Mouse (Mus musculus) embryonic facial prominence, embryonic 13.5 days (tissue): ENCODE data around the gene Tas2r144. TPM values are rescaled to one million over a fixed set of nuclear protein-coding genes. Genes with fewer than 3 reads are reported as not detected.

ENCODE experiments used
- ATAC-seq: fragments of 200-750 bp; cut with Nextera tagmentation; 2 replicates; pipeline ENCODE4 v1.8.0; 2017; ENCODE audit warnings: low read depth; ENCODE audit not compliant: insufficient number of reproducible peaks, insufficient read depth, low FRiP score, low TSS enrichment
- H3K27ac ChIP-seq: fragments of 300-500 bp; sonication (generic); 2 replicates; pipeline ENCODE4 v1.5.1; 2015; ENCODE audit warnings: moderate library complexity, mild to moderate bottlenecking, inconsistent platforms
- H3K27me3 ChIP-seq: fragments of 300-500 bp; sonication (generic); 2 replicates; pipeline ENCODE4 v1.6.1; 2015; ENCODE audit warnings: mild to moderate bottlenecking, inconsistent platforms
- H3K36me3 ChIP-seq: fragments of 300-500 bp; sonication (generic); 2 replicates; pipeline ENCODE4 v1.6.1; 2015; ENCODE audit warnings: mild to moderate bottlenecking, inconsistent platforms
- H3K4me1 ChIP-seq: fragments of 300-500 bp; sonication (generic); 2 replicates; pipeline ENCODE4 v1.6.1; 2015; ENCODE audit warnings: inconsistent platforms
- H3K4me2 ChIP-seq: fragments of 300-500 bp; sonication (generic); 2 replicates; pipeline ENCODE4 v1.6.1; 2015; ENCODE audit warnings: moderate library complexity, mild to moderate bottlenecking, inconsistent platforms
- H3K4me3 ChIP-seq: fragments of 300-500 bp; sonication (generic); 2 replicates; pipeline ENCODE4 v1.5.1; 2015; ENCODE audit warnings: mild to moderate bottlenecking, inconsistent platforms
- H3K9ac ChIP-seq: fragments of 300-500 bp; sonication (generic); 2 replicates; pipeline ENCODE4 v1.6.1; 2015; ENCODE audit warnings: mild to moderate bottlenecking, inconsistent platforms
- H3K9me3 ChIP-seq: fragments of 300-500 bp; sonication (generic); 2 replicates; pipeline ENCODE4 v1.6.1; 2016; ENCODE audit warnings: inconsistent platforms
- WGBS: fragments of 180-500 bp; shearing (Covaris S2); methylation state at CpG from one replicate; pipeline ENCODE4 v1.1.7; 2015; ENCODE audit warnings: mixed read lengths; 5-methylcytosine and 5-hydroxymethylcytosine counted together
- polyA plus RNA-seq: library from polyadenylated mRNA; unstranded; fragments of >200 nt; fragmentation: Nextera tagmentation; extraction: Ambion mirVana; gene quantifications from 2 replicates; pipeline ENCODE4 v1.2.1, GENCODE M21; 2015

The Tas2r144 gene
- not detected in 2 replicates for polyA plus RNA-seq

- no peaks in the 10 kb centered on the region for H3K4me1 ChIP-seq
- H3K9ac ChIP-seq: no peak within 1 kb of the TSS
- no peaks in the 10 kb centered on the region for H3K36me3 ChIP-seq
- H3K9me3 ChIP-seq: no peaks in the 10 kb centered on the region
- no peak within 1 kb of the TSS for H3K4me3 ChIP-seq
- H3K27ac ChIP-seq: no peak within 1 kb of the TSS
- WGBS: 82% methylated on average over 2 of the region's 2 CpGs
- ATAC-seq: no peak
- H3K4me2 ChIP-seq: no peak within 1 kb of the TSS
- H3K27me3 ChIP-seq: no peaks in the 10 kb centered on the region
Observed at GRCm38 (mm10) chr6:42215028-42215427, at the start of gene Tas2r144. Gene Tas2r144, plus strand, starts transcription at chr6:42215328.

GRCm38 (mm10) chr6:42182462-42182861 lies 32.7 kb upstream of the Tas2r144 start:
- Histone ChIP-seq H3K36me3 (no peaks in the 10 kb centered on the region), H3K27ac (no peak overlapping the region), H3K4me1 (no peaks in the 10 kb centered on the region), H3K9me3 (no peaks in the 10 kb centered on the region), H3K4me3 (no peak overlapping the region), H3K4me2 (no peak overlapping the region), H3K27me3 (no peaks in the 10 kb centered on the region), H3K9ac (no peak overlapping the region)
- ATAC-seq: no peak
- 76% methylated on average over 1 of the region's 1 CpGs for WGBS

- H3K9me3 ChIP-seq: no peaks in the 10 kb centered on the region
- H3K4me3 ChIP-seq: no peak overlapping the region
- H3K36me3 ChIP-seq: no peaks in the 10 kb centered on the region
- H3K4me1 ChIP-seq: no peaks in the 10 kb centered on the region
- no peak overlapping the region for H3K27ac ChIP-seq
- no peak for ATAC-seq
- no peaks in the 10 kb centered on the region for H3K27me3 ChIP-seq
- H3K4me2 ChIP-seq: no peak overlapping the region
- 48% methylated on average over 3 of the region's 3 CpGs for WGBS
- no peak overlapping the region for H3K9ac ChIP-seq
Observed at GRCm38 (mm10) chr6:42186230-42186629, 28.9 kb upstream of the Tas2r144 start.

- Histone ChIP-seq H3K27ac (no peak overlapping the region), H3K4me2 (no peak overlapping the region), H3K9ac (no peak overlapping the region), H3K27me3 (no peaks in the 10 kb centered on the region), H3K4me1 (no peaks in the 10 kb centered on the region), H3K9me3 (no peaks in the 10 kb centered on the region), H3K4me3 (no peak overlapping the region), H3K36me3 (no peaks in the 10 kb centered on the region)
- WGBS: 32% methylated on average over 3 of the region's 3 CpGs
- ATAC-seq: no peak
Observed at GRCm38 (mm10) chr6:42197710-42198109, 17.4 kb upstream of the Tas2r144 start.

- H3K9me3 ChIP-seq: no peaks in the 10 kb centered on the region
- 64% methylated on average over 1 of the region's 1 CpGs for WGBS
- H3K27ac ChIP-seq: no peak overlapping the region
- no peaks in the 10 kb centered on the region for H3K27me3 ChIP-seq
- no peak overlapping the region for H3K9ac ChIP-seq
- H3K4me3 ChIP-seq: no peak overlapping the region
- no peaks in the 10 kb centered on the region for H3K4me1 ChIP-seq
- no peak overlapping the region for H3K4me2 ChIP-seq
- ATAC-seq: no peak
- no peaks in the 10 kb centered on the region for H3K36me3 ChIP-seq
Observed at GRCm38 (mm10) chr6:42199498-42199897, 15.6 kb upstream of the Tas2r144 start.

DNA sequence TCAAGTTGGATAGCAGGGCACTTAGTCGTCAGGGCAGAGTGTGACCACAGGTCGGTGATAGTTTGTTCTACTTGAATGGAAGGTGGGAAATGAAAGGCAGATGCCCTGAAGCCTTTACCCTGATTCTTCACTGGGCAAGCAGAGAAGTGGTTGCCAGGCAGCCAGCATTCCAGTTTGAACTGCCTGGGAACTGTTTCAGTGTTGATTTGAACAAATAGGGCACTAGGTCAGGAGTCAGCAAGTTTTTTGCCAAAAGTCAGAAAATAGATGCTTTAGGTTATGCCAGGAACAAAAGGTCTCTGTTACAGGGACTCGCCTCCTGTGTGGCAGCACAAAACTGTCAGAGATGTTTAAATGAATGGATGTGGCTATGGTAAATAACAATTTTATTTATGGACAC lies 7.2 kb downstream of the Tas2r144 start:
- 36% methylated on average over 3 of the region's 3 CpGs for WGBS
- H3K4me3 ChIP-seq: no peak overlapping the region
- no peak overlapping the region for H3K4me2 ChIP-seq
- H3K9ac ChIP-seq: no peak overlapping the region
- H3K27me3 ChIP-seq: no peaks in the 10 kb centered on the region
- no peaks in the 10 kb centered on the region for H3K9me3 ChIP-seq
- no peaks in the 10 kb centered on the region for H3K36me3 ChIP-seq
- ATAC-seq: no peak
- no peaks in the 10 kb centered on the region for H3K4me1 ChIP-seq
- H3K27ac ChIP-seq: no peak overlapping the region

- no peak for ATAC-seq
- 77% methylated on average over 4 of the region's 4 CpGs for WGBS
- Histone ChIP-seq H3K4me2 (no peak overlapping the region), H3K4me1 (no peaks in the 10 kb centered on the region), H3K9me3 (no peaks in the 10 kb centered on the region), H3K27me3 (no peaks in the 10 kb centered on the region), H3K27ac (no peak overlapping the region), H3K9ac (no peak overlapping the region), H3K36me3 (no peaks in the 10 kb centered on the region), H3K4me3 (no peak overlapping the region)
Observed at GRCm38 (mm10) chr6:42225046-42225445, 9.9 kb downstream of the Tas2r144 start.

- ATAC-seq: no peak
- H3K27ac ChIP-seq: no peak overlapping the region
- peak overlapping the region; percentile 22; the same call in 1 of the 2 replicates for H3K9ac ChIP-seq
- no peak overlapping the region for H3K4me3 ChIP-seq
- H3K36me3 ChIP-seq: no peaks in the 10 kb centered on the region
- H3K9me3 ChIP-seq: no peaks in the 10 kb centered on the region
- no peaks in the 10 kb centered on the region for H3K4me1 ChIP-seq
- H3K4me2 ChIP-seq: no peak overlapping the region; the same call in 1 of the 2 replicates
- no peaks in the 10 kb centered on the region for H3K27me3 ChIP-seq
- 30% methylated on average over 17 of the region's 17 CpGs for WGBS
Observed at GRCm38 (mm10) chr6:42227240-42228101, 12.3 kb downstream of the Tas2r144 start.

DNA sequence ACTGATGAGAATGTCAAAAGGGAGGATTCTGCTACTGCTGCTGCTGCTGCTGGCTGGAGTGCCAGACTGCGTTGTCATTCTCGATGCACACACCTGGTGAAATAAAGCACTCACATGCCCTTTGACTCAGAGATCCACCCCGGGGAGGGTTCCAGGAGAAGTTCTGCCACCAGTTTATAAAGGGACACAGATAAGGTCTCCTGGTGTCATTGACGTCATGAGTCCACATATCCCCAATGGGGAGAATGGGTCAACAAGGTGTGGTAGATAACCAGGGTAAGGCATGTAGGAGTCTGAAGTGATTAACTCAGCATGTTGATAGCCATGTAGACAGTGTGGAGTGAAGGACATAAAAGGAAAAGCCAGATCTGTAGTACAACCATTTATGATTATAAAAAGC lies 14.5 kb downstream of the Tas2r144 start:
- H3K27ac ChIP-seq: no peak overlapping the region
- WGBS: 73% methylated on average over 4 of the region's 4 CpGs
- H3K4me3 ChIP-seq: no peak overlapping the region
- H3K4me2 ChIP-seq: no peak overlapping the region
- H3K36me3 ChIP-seq: no peaks in the 10 kb centered on the region
- no peak for ATAC-seq
- 0 out of 2 replicates have a peak, but pooled peaks cover 2% of the 10 kb centered on the region for H3K27me3 ChIP-seq
- no peaks in the 10 kb centered on the region for H3K9me3 ChIP-seq
- no peaks in the 10 kb centered on the region for H3K4me1 ChIP-seq
- H3K9ac ChIP-seq: no peak overlapping the region

DNA sequence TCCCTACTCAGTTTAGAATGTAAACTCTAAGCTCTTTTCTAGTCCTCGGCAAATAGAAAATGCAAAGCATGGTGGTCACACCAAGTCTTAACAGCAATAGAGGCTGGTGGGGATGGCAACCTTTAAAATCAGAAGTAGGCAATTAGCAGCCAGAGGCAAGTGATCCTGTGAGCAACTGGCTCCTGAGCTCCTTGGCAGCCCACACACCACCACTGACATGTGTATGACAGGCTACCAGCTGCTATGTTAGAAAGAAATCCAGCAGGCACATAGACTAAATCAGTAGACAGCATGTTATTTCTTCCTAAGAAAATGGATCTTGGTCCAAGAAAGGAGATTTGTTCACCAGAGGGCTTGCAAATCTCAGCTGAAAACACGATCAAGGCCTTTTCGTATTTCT lies 16.1 kb downstream of the Tas2r144 start:
- Histone ChIP-seq H3K27me3 (0 out of 2 replicates have a peak, but pooled peaks cover 2% of the 10 kb centered on the region), H3K4me1 (no peaks in the 10 kb centered on the region), H3K4me2 (no peak overlapping the region), H3K9ac (no peak overlapping the region), H3K27ac (no peak overlapping the region), H3K4me3 (no peak overlapping the region), H3K36me3 (no peaks in the 10 kb centered on the region), H3K9me3 (no peaks in the 10 kb centered on the region)
- no peak for ATAC-seq
- WGBS: 89% methylated on average over 3 of the region's 3 CpGs

- Histone ChIP-seq H3K9ac (no peak overlapping the region), H3K27me3 (0 out of 2 replicates have a peak, but pooled peaks cover 2% of the 10 kb centered on the region), H3K4me3 (no peak overlapping the region), H3K27ac (no peak overlapping the region), H3K9me3 (no peaks in the 10 kb centered on the region), H3K36me3 (no peaks in the 10 kb centered on the region), H3K4me1 (no peaks in the 10 kb centered on the region), H3K4me2 (no peak overlapping the region)
- no peak for ATAC-seq
- WGBS: 70% methylated on average over 6 of the region's 6 CpGs
Observed at GRCm38 (mm10) chr6:42237276-42237805, 22.2 kb downstream of the Tas2r144 start.
